Mouse (Mus musculus) midbrain, embryonic 10.5 days (tissue): ENCODE results near the gene Synpr. TPM values are rescaled to one million over a fixed set of nuclear protein-coding genes. Genes with fewer than 3 reads are reported as not detected.

Experiments
- DNase-seq: peaks from one replicate; pipeline ENCODE4 v3.0.0-alpha.2; 2017; ENCODE audit warnings: low spot score
- H3K27ac ChIP-seq: fragments of 300-500 bp; sonication (generic); replicated peaks from 2 replicates; pipeline ENCODE4 v1.5.1; 2016; ENCODE audit warnings: mild to moderate bottlenecking
- H3K27me3 ChIP-seq: fragments of 300-500 bp; sonication (generic); 2 replicates; pipeline ENCODE4 v1.6.1; 2016; ENCODE audit warnings: low read depth, mild to moderate bottlenecking; ENCODE audit not compliant: poor library complexity, severe bottlenecking
- H3K36me3 ChIP-seq: fragments of 300-500 bp; sonication (generic); 2 replicates; pipeline ENCODE4 v1.6.1; 2016; ENCODE audit warnings: mild to moderate bottlenecking, moderate library complexity
- H3K4me1 ChIP-seq: fragments of 300-500 bp; sonication (generic); 2 replicates; pipeline ENCODE4 v1.6.1; 2016
- H3K4me3 ChIP-seq: fragments of 300-500 bp; sonication (generic); 2 replicates; pipeline ENCODE4 v1.5.1; 2016; ENCODE audit warnings: mild to moderate bottlenecking, moderate library complexity
- H3K9me3 ChIP-seq: fragments of 300-500 bp; sonication (generic); replicated peaks from 2 replicates; pipeline ENCODE4 v1.6.1; 2016; ENCODE audit warnings: mild to moderate bottlenecking
- WGBS: fragments of 180-500 bp; shearing (Covaris S2); methylation state at CpG from one replicate; pipeline ENCODE4 v1.1.7; 2016; 5-methylcytosine and 5-hydroxymethylcytosine counted together
- polyA plus RNA-seq: library from polyadenylated mRNA; unstranded; fragments of >200 nt; fragmentation: Nextera tagmentation; extraction: Ambion mirVana; gene quantifications from 2 replicates; pipeline ENCODE4 v1.2.1, GENCODE M21; 2016

Gene Synpr
- polyA plus RNA-seq, 1 experiment from 2014 or later: 2.6 TPM

GRCm38 (mm10) chr14:13361184-13361583 lies 76.6 kb downstream of the Synpr start:
- Histone ChIP-seq H3K36me3 (no peaks in the 10 kb centered on the region), H3K4me3 (no peak overlapping the region), H3K9me3 (no peaks in the 10 kb centered on the region), H3K27me3 (no peaks in the 10 kb centered on the region), H3K27ac (no peak overlapping the region), H3K4me1 (no peaks in the 10 kb centered on the region)
- no peak for DNase-seq

GRCm38 (mm10) chr14:13361642-13362041 lies 77.1 kb downstream of the Synpr start:
- Histone ChIP-seq H3K4me1 (no peaks in the 10 kb centered on the region), H3K36me3 (no peaks in the 10 kb centered on the region), H3K27me3 (no peaks in the 10 kb centered on the region), H3K27ac (no peak overlapping the region), H3K4me3 (no peak overlapping the region), H3K9me3 (no peaks in the 10 kb centered on the region)
- DNase-seq: no peak
- 85% methylated on average over 3 of the region's 3 CpGs for WGBS

- Histone ChIP-seq H3K27ac (no peak overlapping the region), H3K27me3 (no peaks in the 10 kb centered on the region), H3K4me1 (no peaks in the 10 kb centered on the region), H3K36me3 (no peaks in the 10 kb centered on the region), H3K9me3 (no peaks in the 10 kb centered on the region), H3K4me3 (no peak overlapping the region)
- 77% methylated on average over 3 of the region's 3 CpGs for WGBS
- DNase-seq: no peak
Observed at GRCm38 (mm10) chr14:13368309-13368708, 83.7 kb downstream of the Synpr start.

GRCm38 (mm10) chr14:13389081-13389480 lies 104.5 kb downstream of the Synpr start:
- no peaks in the 10 kb centered on the region for H3K4me1 ChIP-seq
- DNase-seq: no peak
- no peak overlapping the region for H3K4me3 ChIP-seq
- H3K36me3 ChIP-seq: no peaks in the 10 kb centered on the region
- no peak overlapping the region for H3K27ac ChIP-seq
- H3K9me3 ChIP-seq: no peaks in the 10 kb centered on the region
- H3K27me3 ChIP-seq: no peaks in the 10 kb centered on the region
- 79% methylated on average over 7 of the region's 7 CpGs for WGBS

- Histone ChIP-seq H3K27me3 (no peaks in the 10 kb centered on the region), H3K4me3 (no peak overlapping the region), H3K4me1 (no peaks in the 10 kb centered on the region), H3K9me3 (no peaks in the 10 kb centered on the region), H3K27ac (no peak overlapping the region), H3K36me3 (no peaks in the 10 kb centered on the region)
- WGBS: 83% methylated on average over 5 of the region's 5 CpGs
- no peak for DNase-seq
Observed at GRCm38 (mm10) chr14:13389954-13390353, 105.4 kb downstream of the Synpr start.

- H3K27ac ChIP-seq: no peak overlapping the region
- DNase-seq: no peak
- no peaks in the 10 kb centered on the region for H3K27me3 ChIP-seq
- no peaks in the 10 kb centered on the region for H3K9me3 ChIP-seq
- H3K36me3 ChIP-seq: no peaks in the 10 kb centered on the region
- H3K4me1 ChIP-seq: no peaks in the 10 kb centered on the region
- no peak overlapping the region for H3K4me3 ChIP-seq
- WGBS: 62% methylated on average over 6 of the region's 6 CpGs
Observed at GRCm38 (mm10) chr14:13399226-13400020, 114.8 kb downstream of the Synpr start.

- Histone ChIP-seq H3K9me3 (no peaks in the 10 kb centered on the region), H3K4me1 (no peaks in the 10 kb centered on the region), H3K36me3 (no peaks in the 10 kb centered on the region), H3K27ac (no peak overlapping the region), H3K4me3 (no peak overlapping the region), H3K27me3 (no peaks in the 10 kb centered on the region)
- WGBS: 75% methylated on average over 1 of the region's 1 CpGs
- no peak for DNase-seq
Observed at GRCm38 (mm10) chr14:13411636-13412035, 127.1 kb downstream of the Synpr start.

- Histone ChIP-seq H3K4me1 (0 out of 2 replicates have a peak, but pooled peaks cover 4% of the 10 kb centered on the region), H3K27me3 (no peaks in the 10 kb centered on the region), H3K27ac (no peak overlapping the region), H3K4me3 (no peak overlapping the region), H3K9me3 (no peaks in the 10 kb centered on the region), H3K36me3 (no peaks in the 10 kb centered on the region)
- DNase-seq: no peak
- WGBS: 79% methylated on average over 6 of the region's 6 CpGs
Observed at GRCm38 (mm10) chr14:13440723-13441122, 156.1 kb downstream of the Synpr start.

GRCm38 (mm10) chr14:13444908-13445307 lies 160.3 kb downstream of the Synpr start:
- Histone ChIP-seq H3K27me3 (no peaks in the 10 kb centered on the region), H3K4me1 (0 out of 2 replicates have a peak, but pooled peaks cover 7% of the 10 kb centered on the region), H3K27ac (no peak overlapping the region), H3K9me3 (no peaks in the 10 kb centered on the region), H3K36me3 (no peaks in the 10 kb centered on the region), H3K4me3 (no peak overlapping the region)
- DNase-seq: no peak
- 3% methylated on average over 2 of the region's 2 CpGs for WGBS

GRCm38 (mm10) chr14:13453461-13454204 lies 169.1 kb downstream of the Synpr start:
- 0 out of 2 replicates have a peak overlapping the region, but pooled peaks have one; percentile 7 for H3K27ac ChIP-seq
- DNase-seq: no peak
- H3K4me3 ChIP-seq: no peak overlapping the region

GRCm38 (mm10) chr14:13454991-13455390 lies 170.4 kb downstream of the Synpr start:
- Histone ChIP-seq H3K4me3 (no peak overlapping the region), H3K27ac (0 out of 2 replicates have a peak overlapping the region, but pooled peaks have one; percentile 2), H3K27me3 (no peaks in the 10 kb centered on the region), H3K4me1 (peaks cover 7% of the 10 kb centered on the region; the same call in 1 of the 2 replicates), H3K36me3 (no peaks in the 10 kb centered on the region), H3K9me3 (no peaks in the 10 kb centered on the region)
- DNase-seq: no peak

More at GRCm38 (mm10) chr14:13453461-13454204, 169.1 kb downstream of the Synpr start:
- no peaks in the 10 kb centered on the region for H3K9me3 ChIP-seq
- no peaks in the 10 kb centered on the region for H3K36me3 ChIP-seq
- peaks cover 10% of the 10 kb centered on the region; the same call in 1 of the 2 replicates for H3K4me1 ChIP-seq
- WGBS: 74% methylated on average over 3 of the region's 3 CpGs
- H3K27me3 ChIP-seq: no peaks in the 10 kb centered on the region

- H3K27ac ChIP-seq: no peak overlapping the region
- H3K4me1 ChIP-seq: peaks cover 4% of the 10 kb centered on the region; the same call in 1 of the 2 replicates
- WGBS: 35% methylated on average over 1 of the region's 1 CpGs
- H3K27me3 ChIP-seq: no peaks in the 10 kb centered on the region
- no peak overlapping the region for H3K4me3 ChIP-seq
- no peaks in the 10 kb centered on the region for H3K9me3 ChIP-seq
- no peak for DNase-seq
- H3K36me3 ChIP-seq: no peaks in the 10 kb centered on the region
Observed at GRCm38 (mm10) chr14:13459333-13459732, 174.8 kb downstream of the Synpr start.

GRCm38 (mm10) chr14:13469211-13469610 lies 184.6 kb downstream of the Synpr start:
- 86% methylated on average over 2 of the region's 2 CpGs for WGBS
- no peak for DNase-seq
- Histone ChIP-seq H3K9me3 (no peaks in the 10 kb centered on the region), H3K36me3 (no peaks in the 10 kb centered on the region), H3K27ac (no peak overlapping the region), H3K4me1 (no peaks in the 10 kb centered on the region), H3K27me3 (no peaks in the 10 kb centered on the region), H3K4me3 (no peak overlapping the region)
